Comparison of ENCODE assay signal across 8 mouse cellular contexts in the genomic region with DNA sequence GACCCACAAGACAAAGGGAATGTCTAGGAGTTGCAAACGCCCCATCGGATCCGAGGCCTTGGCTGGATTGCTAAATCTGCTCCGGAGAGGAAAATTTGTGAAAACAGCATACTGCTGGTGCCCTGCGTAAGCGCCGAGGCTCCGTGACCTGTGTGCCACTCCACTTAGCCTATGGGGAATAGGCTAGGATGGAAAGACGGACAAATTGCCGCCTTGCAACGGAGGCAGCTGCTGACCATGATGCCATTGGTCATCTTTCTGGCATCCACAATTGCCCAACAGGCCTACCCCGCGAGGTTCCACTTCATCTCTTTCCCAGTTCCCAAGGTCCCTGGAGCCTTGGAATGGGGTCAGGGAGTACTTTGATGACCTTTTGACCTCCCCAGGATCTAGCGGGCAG. TPM values are rescaled to one million over a fixed set of nuclear protein-coding genes. Genes with fewer than 3 reads are reported as not detected.
A peak's percentile ranks its signal among the peaks of the same experiment; 100 is the strongest.
DNase-seq lines count a peak whose midpoint lies in the region; ATAC-seq and TF ChIP-seq lines count a peak whose summit lies in the region.

No protein-coding gene starts in this region.

- no peaks in the 10 kb centered on the region for H3K27me3 ChIP-seq in intestine, embryonic 14.5 days (replicated peaks; ENCODE audit: control insufficient read depth, insufficient read depth, low read length)
- no peaks in the 10 kb centered on the region for H3K27me3 ChIP-seq in neural tube, embryonic 12.5 days (replicated peaks)

- H3K27ac ChIP-seq in cortical plate, adult 2 months (ENCODE audit: insufficient read depth, low read length) = no peak overlapping the region
- no peak overlapping the region for H3K27ac ChIP-seq in intestine, embryonic 14.5 days (ENCODE audit: low read depth)
- H3K27ac ChIP-seq in neural tube, embryonic 12.5 days = no peak overlapping the region

- peaks cover 4% of the 10 kb centered on the region; the same call in 1 of the 2 replicates for H3K4me1 ChIP-seq in cortical plate, adult 2 months (ENCODE audit: control insufficient read depth, insufficient read depth, low read length)
- H3K4me1 ChIP-seq in intestine, embryonic 14.5 days (replicated peaks; ENCODE audit: control insufficient read depth, insufficient read depth, low read length) = peaks cover 25% of the 10 kb centered on the region
- peaks cover 60% of the 10 kb centered on the region for H3K4me1 ChIP-seq in neural tube, embryonic 12.5 days

- 0% methylated on average over 14 of the region's 14 CpGs for WGBS in intestine, embryonic 14.5 days
- under 1% methylated on average over 14 of the region's 14 CpGs for WGBS in neural tube, embryonic 12.5 days

- peak; percentile 23 for DNase-seq in kidney, postnatal 10 days
- no peak for DNase-seq in kidney, adult 18-20 months
- DNase-seq in intestine, embryonic 14.5 days (ENCODE audit: low spot score) = no peak
- DNase-seq in urinary bladder, postnatal 10 days (ENCODE audit: low spot score) = no peak
- no peak for DNase-seq in right cerebral cortex, adult 18-20 months
- DNase-seq in spleen, adult 18-20 months = no peak

- no peak for TF ChIP-seq POLR2A in cortical plate, adult 2 months (IDR thresholded peaks at IDR 0.05; ENCODE audit: extremely low read depth, insufficient read depth, low read length)

- peak overlapping the region; percentile 79 for H3K4me2 ChIP-seq in intestine, embryonic 14.5 days (ENCODE audit: low read length)
- peak overlapping the region; percentile 84 for H3K4me2 ChIP-seq in neural tube, embryonic 12.5 days (replicated peaks)

- peaks cover 35% of the 10 kb centered on the region for H3K36me3 ChIP-seq in intestine, embryonic 14.5 days (ENCODE audit: control insufficient read depth, insufficient read depth, low read length)
- peaks cover 16% of the 10 kb centered on the region for H3K36me3 ChIP-seq in neural tube, embryonic 12.5 days

- peak overlapping the region; percentile 59 for H3K9ac ChIP-seq in intestine, embryonic 14.5 days (ENCODE audit: low read length)
- H3K9ac ChIP-seq in neural tube, embryonic 12.5 days = peak overlapping the region; percentile 69

- no peaks in the 10 kb centered on the region for H3K9me3 ChIP-seq in intestine, embryonic 14.5 days (ENCODE audit: control insufficient read depth, low read length)
- no peaks in the 10 kb centered on the region for H3K9me3 ChIP-seq in neural tube, embryonic 12.5 days

- H3K4me3 ChIP-seq in cortical plate, adult 2 months (ENCODE audit: insufficient read depth, low read length) = peak overlapping the region; percentile 40; the same call in 1 of the 2 replicates
- H3K4me3 ChIP-seq in intestine, embryonic 14.5 days (ENCODE audit: low read depth, low read length) = peak overlapping the region; percentile 70
- peak overlapping the region; percentile 64 for H3K4me3 ChIP-seq in neural tube, embryonic 12.5 days

- ATAC-seq in intestine, embryonic 14.5 days (replicated peaks; ENCODE audit: low FRiP score, low TSS enrichment, low read depth) = no peak; the same call in 1 of the 2 replicates
- no peak; the same call in none of the 2 replicates for ATAC-seq in neural tube, embryonic 12.5 days (ENCODE audit: low FRiP score, low read depth)

- TF ChIP-seq CTCF in cortical plate, adult 2 months (IDR thresholded peaks at IDR 0.05; ENCODE audit: extremely low read depth, insufficient read depth, low read length) = no peak

RNA-seq across cellular contexts. Expression of a gene that starts 0.8 kb away (rescaled TPM):
- 0.61 and 0.92 TPM in 2 replicates for polyA plus RNA-seq in cortical plate, adult 2 months (2012; rRNA removed)
- 107 and 113 TPM in 2 replicates for polyA plus RNA-seq in intestine, embryonic 14.5 days (2014; fragmentation: Nextera tagmentation; extraction: Ambion mirVana)
- polyA plus RNA-seq in neural tube, embryonic 12.5 days (2016; fragmentation: Nextera tagmentation; extraction: Ambion mirVana) = 115 and 116 TPM in 2 replicates

RNA-seq across cellular contexts. Expression of a gene that starts 5.3 kb away (rescaled TPM):
- polyA plus RNA-seq in cortical plate, adult 2 months (2012; rRNA removed) = 0.04 and 0.06 TPM in 2 replicates
- polyA plus RNA-seq in intestine, embryonic 14.5 days (2014; fragmentation: Nextera tagmentation; extraction: Ambion mirVana) = 0.27 and 0.30 TPM in 2 replicates
- polyA plus RNA-seq in neural tube, embryonic 12.5 days (2016; fragmentation: Nextera tagmentation; extraction: Ambion mirVana) = 0.24 and 0.47 TPM in 2 replicates

Comparison
In these comparisons a context has a peak if more than half of its experiments do, and no peak if none do; other contexts are left out.
1. RNA of a gene that starts 0.8 kb away (polyA plus RNA-seq): 115 to 116 TPM in neural tube, embryonic 12.5 days and 107 to 113 TPM in intestine, embryonic 14.5 days; 0.61 to 0.92 TPM in cortical plate, adult 2 months; every median in the first group is over 10 times any median in the second.
2. Peak in every context shown above with its lines, with median percentiles within 50 percentile points of each other: H3K4me3 ChIP-seq.